Mouse (Mus musculus) cerebellum, adult 2 months (tissue): ENCODE measurements around the gene Rec8.

Source experiments
- CTCF ChIP-seq: fragments of 200-500 bp; IDR thresholded peaks from 2 replicates; pipeline ENCODE4 v1.5.1; 2011; ENCODE audit warnings: low read depth, mild to moderate bottlenecking, control low read depth, low read length, moderate library complexity, borderline replicate concordance; ENCODE audit not compliant: insufficient read depth
- POLR2A ChIP-seq: fragments of 200-500 bp; IDR thresholded peaks from 2 replicates; pipeline ENCODE4 v1.6.1; 2011; ENCODE audit warnings: low read length, control low read depth, borderline replicate concordance; ENCODE audit not compliant: insufficient read depth

DNA sequence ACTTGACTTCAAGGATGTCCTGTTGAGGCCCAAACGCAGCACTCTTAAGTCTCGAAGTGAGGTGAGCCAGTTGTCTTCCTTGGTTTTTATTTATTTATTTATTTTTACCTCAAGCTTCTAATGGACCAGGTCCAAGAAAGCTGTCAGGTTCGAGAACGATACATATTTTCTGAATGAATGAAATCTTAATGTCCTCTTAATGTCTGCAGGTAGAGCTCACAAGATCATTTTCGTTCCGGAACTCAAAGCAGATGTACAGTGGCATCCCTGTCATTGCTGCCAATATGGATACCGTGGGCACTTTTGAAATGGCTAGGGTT, 54.9 kb downstream of the Rec8 start:
- no peak for TF ChIP-seq CTCF
- no peak for TF ChIP-seq POLR2A
